Mouse (Mus musculus) heart, embryonic 13.5 days (tissue): ENCODE data around the gene Usp13. TPM values are rescaled to one million over a fixed set of nuclear protein-coding genes. Genes with fewer than 3 reads are reported as not detected.

Experiments
- ATAC-seq: fragments of 200-750 bp; cut with Nextera tagmentation; 2 replicates; pipeline ENCODE4 v1.8.0; 2017; ENCODE audit warnings: moderate TSS enrichment; ENCODE audit not compliant: insufficient number of reproducible peaks, low FRiP score, low TSS enrichment; ENCODE audit errors: extremely low read depth
- H3K27ac ChIP-seq: fragments of 300-500 bp; sonication (generic); replicated peaks from 2 replicates; pipeline ENCODE4 v1.5.1; 2015; ENCODE audit warnings: moderate library complexity, mild to moderate bottlenecking, inconsistent platforms
- H3K27me3 ChIP-seq: fragments of 300-500 bp; sonication (generic); replicated peaks from 2 replicates; pipeline ENCODE4 v1.6.1; 2015; ENCODE audit warnings: mild to moderate bottlenecking, inconsistent platforms
- H3K36me3 ChIP-seq: fragments of 300-500 bp; sonication (generic); 2 replicates; pipeline ENCODE4 v1.6.1; 2015; ENCODE audit warnings: mild to moderate bottlenecking, inconsistent platforms
- H3K4me1 ChIP-seq: fragments of 300-500 bp; sonication (generic); 2 replicates; pipeline ENCODE4 v1.6.1; 2015; ENCODE audit warnings: inconsistent platforms
- H3K4me2 ChIP-seq: fragments of 300-500 bp; sonication (generic); 2 replicates; pipeline ENCODE4 v1.6.1; 2015; ENCODE audit warnings: inconsistent platforms, mild to moderate bottlenecking, moderate library complexity
- H3K4me3 ChIP-seq: fragments of 300-500 bp; sonication (generic); 2 replicates; pipeline ENCODE4 v1.5.1; 2015; ENCODE audit warnings: moderate library complexity, mild to moderate bottlenecking, inconsistent platforms
- H3K9ac ChIP-seq: fragments of 300-500 bp; sonication (generic); 2 replicates; pipeline ENCODE4 v1.6.1; 2015; ENCODE audit warnings: inconsistent platforms, mild to moderate bottlenecking, moderate library complexity
- H3K9me3 ChIP-seq: fragments of 300-500 bp; sonication (generic); 2 replicates; pipeline ENCODE4 v1.6.1; 2016; ENCODE audit warnings: inconsistent platforms
- WGBS: fragments of 180-500 bp; shearing (Covaris S2); methylation state at CpG from one replicate; pipeline ENCODE4 v1.1.7; 2015; ENCODE audit warnings: mixed read lengths; 5-methylcytosine and 5-hydroxymethylcytosine counted together
- polyA plus RNA-seq: library from polyadenylated mRNA; unstranded; fragments of >200 nt; fragmentation: Nextera tagmentation; extraction: Ambion mirVana; gene quantifications from 2 replicates; pipeline ENCODE4 v1.2.1, GENCODE M21; 2015

The Usp13 gene
- polyA plus RNA-seq, 1 experiment from 2014 or later: 45.3 TPM

- no peaks in the 10 kb centered on the region for H3K9me3 ChIP-seq
- no peak overlapping the region for H3K27ac ChIP-seq
- no peak for ATAC-seq
- no peaks in the 10 kb centered on the region for H3K4me1 ChIP-seq
- H3K36me3 ChIP-seq: no peaks in the 10 kb centered on the region
- H3K9ac ChIP-seq: no peak overlapping the region
- H3K4me3 ChIP-seq: no peak overlapping the region
- no peaks in the 10 kb centered on the region for H3K27me3 ChIP-seq
- 79% methylated on average over 5 of the region's 5 CpGs for WGBS
- no peak overlapping the region for H3K4me2 ChIP-seq
These were observed 130.1 kb downstream of the Usp13 start for GRCm38 (mm10) chr3:32947486-32947885.

- H3K4me1 ChIP-seq: no peaks in the 10 kb centered on the region
- no peaks in the 10 kb centered on the region for H3K36me3 ChIP-seq
- 0% methylated on average over 1 of the region's 1 CpGs for WGBS
- H3K27me3 ChIP-seq: no peaks in the 10 kb centered on the region
- no peak overlapping the region for H3K27ac ChIP-seq
- H3K4me2 ChIP-seq: no peak overlapping the region
- H3K9ac ChIP-seq: no peak overlapping the region
- H3K4me3 ChIP-seq: no peak overlapping the region
- H3K9me3 ChIP-seq: no peaks in the 10 kb centered on the region
- ATAC-seq: no peak
These were observed 134.0 kb downstream of the Usp13 start for GRCm38 (mm10) chr3:32951382-32951781.

GRCm38 (mm10) chr3:32961494-32961893, 144.1 kb downstream of the Usp13 start:
- Histone ChIP-seq H3K4me2 (no peak overlapping the region), H3K4me1 (no peaks in the 10 kb centered on the region), H3K27ac (no peak overlapping the region), H3K9ac (no peak overlapping the region), H3K36me3 (no peaks in the 10 kb centered on the region), H3K27me3 (no peaks in the 10 kb centered on the region), H3K9me3 (no peaks in the 10 kb centered on the region), H3K4me3 (no peak overlapping the region)
- ATAC-seq: no peak
- 80% methylated on average over 3 of the region's 3 CpGs for WGBS

- Histone ChIP-seq H3K4me2 (no peak overlapping the region), H3K27ac (no peak overlapping the region), H3K4me1 (no peaks in the 10 kb centered on the region), H3K4me3 (no peak overlapping the region), H3K9me3 (no peaks in the 10 kb centered on the region), H3K36me3 (no peaks in the 10 kb centered on the region), H3K9ac (no peak overlapping the region), H3K27me3 (no peaks in the 10 kb centered on the region)
- ATAC-seq: no peak
- WGBS: 1% methylated on average over 2 of the region's 2 CpGs
These were observed 148.2 kb downstream of the Usp13 start for GRCm38 (mm10) chr3:32965528-32965927.

GRCm38 (mm10) chr3:32968671-32969425, 151.5 kb downstream of the Usp13 start:
- WGBS: 64% methylated on average over 1 of the region's 1 CpGs
- H3K27ac ChIP-seq: no peak overlapping the region
- H3K9me3 ChIP-seq: 0 out of 2 replicates have a peak, but pooled peaks cover 4% of the 10 kb centered on the region
- H3K36me3 ChIP-seq: no peaks in the 10 kb centered on the region
- no peaks in the 10 kb centered on the region for H3K27me3 ChIP-seq
- no peak for ATAC-seq
- no peak overlapping the region for H3K9ac ChIP-seq
- no peaks in the 10 kb centered on the region for H3K4me1 ChIP-seq
- no peak overlapping the region for H3K4me2 ChIP-seq
- no peak overlapping the region for H3K4me3 ChIP-seq

- H3K9me3 ChIP-seq: 0 out of 2 replicates have a peak, but pooled peaks cover 4% of the 10 kb centered on the region
- ATAC-seq: no peak
- 83% methylated on average over 1 of the region's 1 CpGs for WGBS
These were observed 152.9 kb downstream of the Usp13 start for GRCm38 (mm10) chr3:32970257-32970656.

GRCm38 (mm10) chr3:32979238-32979637, 161.9 kb downstream of the Usp13 start:
- no peak overlapping the region for H3K9ac ChIP-seq
- 66% methylated on average over 6 of the region's 6 CpGs for WGBS
- H3K4me3 ChIP-seq: no peak overlapping the region
- no peak for ATAC-seq
- no peaks in the 10 kb centered on the region for H3K9me3 ChIP-seq
- no peaks in the 10 kb centered on the region for H3K27me3 ChIP-seq
- no peaks in the 10 kb centered on the region for H3K4me1 ChIP-seq
- H3K36me3 ChIP-seq: no peaks in the 10 kb centered on the region
- H3K27ac ChIP-seq: no peak overlapping the region
- H3K4me2 ChIP-seq: no peak overlapping the region

More at GRCm38 (mm10) chr3:32970257-32970656, 152.9 kb downstream of the Usp13 start:
- Histone ChIP-seq H3K27me3 (no peaks in the 10 kb centered on the region), H3K4me3 (no peak overlapping the region), H3K4me2 (no peak overlapping the region), H3K4me1 (no peaks in the 10 kb centered on the region), H3K27ac (no peak overlapping the region), H3K36me3 (no peaks in the 10 kb centered on the region), H3K9ac (no peak overlapping the region)

GRCm38 (mm10) chr3:32979981-32980380, 162.6 kb downstream of the Usp13 start:
- WGBS: 65% methylated on average over 4 of the region's 4 CpGs
- H3K4me3 ChIP-seq: no peak overlapping the region
- no peaks in the 10 kb centered on the region for H3K36me3 ChIP-seq

GRCm38 (mm10) chr3:32985141-32985540, 167.8 kb downstream of the Usp13 start:
- H3K4me1 ChIP-seq: no peaks in the 10 kb centered on the region
- no peak overlapping the region for H3K4me3 ChIP-seq
- H3K36me3 ChIP-seq: no peaks in the 10 kb centered on the region
- no peaks in the 10 kb centered on the region for H3K27me3 ChIP-seq
- H3K4me2 ChIP-seq: no peak overlapping the region
- H3K9ac ChIP-seq: no peak overlapping the region
- no peak for ATAC-seq
- 75% methylated on average over 3 of the region's 3 CpGs for WGBS
- H3K27ac ChIP-seq: no peak overlapping the region
- H3K9me3 ChIP-seq: no peaks in the 10 kb centered on the region

More at GRCm38 (mm10) chr3:32979981-32980380, 162.6 kb downstream of the Usp13 start:
- no peaks in the 10 kb centered on the region for H3K27me3 ChIP-seq
- no peaks in the 10 kb centered on the region for H3K9me3 ChIP-seq
- ATAC-seq: no peak
- H3K9ac ChIP-seq: no peak overlapping the region
- H3K27ac ChIP-seq: no peak overlapping the region
- no peak overlapping the region for H3K4me2 ChIP-seq
- H3K4me1 ChIP-seq: no peaks in the 10 kb centered on the region

Other genes starting within 250 kb of the Usp13 start
- gene Gnb4, start 201.0 kb upstream of the Usp13 start, polyA plus RNA-seq: 50.4 and 53.4 TPM in 2 replicates
- 102 TPM in 2 replicates for gene Actl6a, start 111.2 kb upstream of the Usp13 start, polyA plus RNA-seq
- 490 and 549 TPM in 2 replicates for gene Ndufb5, start 80.6 kb upstream of the Usp13 start, polyA plus RNA-seq
- 27.6 and 37.8 TPM in 2 replicates for gene Mrpl47, start 79.9 kb upstream of the Usp13 start, polyA plus RNA-seq